Mouse (Mus musculus) cerebellum, postnatal 14 days (tissue): ENCODE results near the gene Idh2.
A peak's percentile ranks its signal among the peaks of the same experiment; 100 is the strongest.
"Not testable (repeated sequence)": the region's sequence is repeated elsewhere in the genome, so short reads cannot be mapped to it uniquely, and the experiment has no call there.

Source experiments
- DNase-seq, 2 experiments: peaks; one replicate each; pipeline ENCODE4 v3.0.0; 2021; ENCODE audit warnings: mixed read lengths in 2 of 2

Gene Idh2

GRCm38 (mm10) chr7:80059064-80059838 is 55.9 kb downstream of the Idh2 start:
- DNase-seq, result no peak

- DNase-seq, result no peak
Measured at GRCm38 (mm10) chr7:80058405-80059063, 56.7 kb downstream of the Idh2 start.

- DNase-seq, result peak in 1 of 2 experiments; percentile 49
Measured at GRCm38 (mm10) chr7:80057781-80058180, 57.4 kb downstream of the Idh2 start.

- no peak for DNase-seq
Measured at GRCm38 (mm10) chr7:80057002-80057691, 58.0 kb downstream of the Idh2 start.

GRCm38 (mm10) chr7:80055781-80056180 is 59.4 kb downstream of the Idh2 start:
- no peak for DNase-seq

GRCm38 (mm10) chr7:80053147-80053546 is 62.0 kb downstream of the Idh2 start:
- DNase-seq, result no peak

GRCm38 (mm10) chr7:80052261-80052660 is 62.9 kb downstream of the Idh2 start:
- peak; percentile 58 to 59 for DNase-seq

- no peak for DNase-seq
Measured at GRCm38 (mm10) chr7:80051835-80052234, 63.4 kb downstream of the Idh2 start.

GRCm38 (mm10) chr7:80050382-80050781 is 64.8 kb downstream of the Idh2 start:
- DNase-seq, result not testable (repeated sequence)

- DNase-seq, result no peak
Measured at GRCm38 (mm10) chr7:80049746-80050145, 65.4 kb downstream of the Idh2 start.

GRCm38 (mm10) chr7:80047041-80047440 is 68.2 kb downstream of the Idh2 start:
- DNase-seq, result no peak
